Mouse (Mus musculus) forebrain, postnatal 0 days (tissue): ENCODE results near the gene Tmem30b. TPM values are rescaled to one million over a fixed set of nuclear protein-coding genes. Genes with fewer than 3 reads are reported as not detected.

Experiments
- ATAC-seq: fragments of 200-750 bp; cut with Nextera tagmentation; 2 replicates; pipeline ENCODE4 v1.8.0; 2017; ENCODE audit warnings: mild to moderate bottlenecking, moderate library complexity
- DNase-seq: peaks from one replicate; pipeline ENCODE4 v3.0.0-alpha.2; 2015
- H3K27ac ChIP-seq: fragments of 300-500 bp; sonication (generic); 2 replicates; pipeline ENCODE4 v1.5.1; 2014; ENCODE audit warnings: low read depth, mild to moderate bottlenecking, antibody characterized with exemption, low read length, moderate library complexity, mixed read lengths
- H3K27me3 ChIP-seq: fragments of 300-500 bp; sonication (generic); 2 replicates; pipeline ENCODE4 v1.6.1; 2014; ENCODE audit warnings: mild to moderate bottlenecking, low read length, mixed read lengths; ENCODE audit not compliant: insufficient read depth
- H3K36me3 ChIP-seq: fragments of 300-500 bp; sonication (generic); 2 replicates; pipeline ENCODE4 v1.6.1; 2014; ENCODE audit warnings: mild to moderate bottlenecking, moderate library complexity; ENCODE audit not compliant: insufficient read depth
- H3K4me1 ChIP-seq: fragments of 300-500 bp; sonication (generic); 2 replicates; pipeline ENCODE4 v1.6.1; 2014; ENCODE audit warnings: antibody characterized with exemption; ENCODE audit not compliant: insufficient read depth
- H3K4me2 ChIP-seq: fragments of 300-500 bp; sonication (generic); 2 replicates; pipeline ENCODE4 v1.6.1; 2014; ENCODE audit warnings: low read depth, mild to moderate bottlenecking, moderate library complexity
- H3K4me3 ChIP-seq: fragments of 300-500 bp; sonication (generic); 2 replicates; pipeline ENCODE4 v1.5.1; 2014; ENCODE audit warnings: low read depth, low read length, mixed read lengths
- H3K9ac ChIP-seq: fragments of 300-500 bp; sonication (generic); 2 replicates; pipeline ENCODE4 v1.6.1; 2014; ENCODE audit warnings: mild to moderate bottlenecking
- H3K9me3 ChIP-seq: fragments of 300-500 bp; sonication (generic); 2 replicates; pipeline ENCODE4 v1.6.1; 2016; ENCODE audit warnings: low read length
- CTCF ChIP-seq: sonication (generic); IDR thresholded peaks from 2 replicates; pipeline ENCODE4 v1.5.1; 2016; ENCODE audit warnings: antibody characterized with exemption, control low read depth, low read depth
- WGBS: fragments of 180-500 bp; shearing (Covaris S2); extraction: QIAGEN DNeasy Blood & Tissue Kit; methylation state at CpG from one replicate; pipeline ENCODE4 v1.1.7; 2014; 5-methylcytosine and 5-hydroxymethylcytosine counted together
- polyA plus RNA-seq: library from polyadenylated mRNA; unstranded; fragments of >200 nt; fragmentation: Nextera tagmentation; extraction: Ambion mirVana; gene quantifications from 2 replicates; pipeline ENCODE4 v1.2.1, GENCODE M21; 2015
- total RNA-seq: library from RNA; depleted of rRNA; stranded (reverse); fragments of >200 nt; gene quantifications from 2 replicates; pipeline ENCODE4 v1.2.3, GENCODE M21; 2014

The Tmem30b gene
- total and polyA plus RNA-seq, 2 experiments from 2014 or later: 0.23 to 0.43 TPM

DNA sequence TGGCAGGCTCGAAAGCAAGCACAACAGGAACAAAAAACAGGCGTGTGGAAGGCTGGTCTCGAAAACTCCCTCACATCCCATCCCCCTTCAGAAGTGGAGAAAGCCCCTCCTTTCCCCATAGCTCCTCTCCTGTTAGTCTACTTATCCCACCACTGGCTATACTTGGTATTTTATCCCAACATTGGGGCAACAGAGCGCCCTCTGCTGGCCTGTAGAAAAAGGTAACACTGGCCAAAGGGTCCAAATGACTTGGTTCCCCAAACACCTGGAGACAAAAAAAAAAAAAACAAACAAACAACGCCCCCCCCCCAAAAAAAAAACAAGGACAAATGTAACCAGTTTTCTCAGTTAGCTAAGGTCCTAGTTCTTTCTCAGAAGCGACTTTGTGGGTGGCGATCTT, 13.9 kb upstream of the Tmem30b start:
- Histone ChIP-seq H3K9me3 (no peaks in the 10 kb centered on the region), H3K4me1 (no peaks in the 10 kb centered on the region), H3K9ac (no peak overlapping the region), H3K27ac (no peak overlapping the region), H3K4me3 (no peak overlapping the region), H3K36me3 (no peaks in the 10 kb centered on the region), H3K27me3 (no peaks in the 10 kb centered on the region), H3K4me2 (no peak overlapping the region)
- 54% methylated on average over 7 of the region's 7 CpGs for WGBS
- ATAC-seq (no peak), DNase-seq (no peak)
- peak; percentile 32 for TF ChIP-seq CTCF

DNA sequence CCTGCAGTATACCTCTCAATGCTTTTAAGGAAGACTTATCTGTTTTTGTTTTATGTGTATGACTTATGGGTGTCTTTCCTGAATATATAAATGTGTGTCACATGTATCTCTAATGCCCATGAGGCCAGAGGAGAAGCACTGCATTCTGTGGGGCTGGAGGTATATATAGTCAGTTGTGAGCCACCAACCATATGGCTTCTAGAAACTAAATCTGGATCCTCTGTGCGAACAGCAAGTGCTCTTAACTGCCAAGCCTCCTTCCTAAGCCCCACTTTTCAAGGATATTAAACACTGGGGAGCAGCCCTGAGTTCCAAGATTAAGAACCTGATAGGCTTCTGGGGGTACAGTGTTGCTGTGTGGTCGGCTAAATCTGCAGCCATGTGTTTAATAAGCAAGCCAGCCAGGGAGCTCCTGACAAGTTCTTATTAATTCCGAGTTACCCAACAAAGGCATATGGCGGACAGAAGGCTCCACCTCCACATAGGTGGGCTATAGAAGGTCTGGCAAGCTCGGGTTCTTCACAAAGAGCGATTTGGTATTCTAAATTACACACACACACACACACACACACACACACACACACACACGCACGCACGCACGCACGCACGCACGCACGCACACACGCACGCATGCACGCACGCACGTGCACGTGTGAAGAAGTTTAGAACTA, 12.5 kb upstream of the Tmem30b start:
- H3K9me3 ChIP-seq: no peaks in the 10 kb centered on the region
- ATAC-seq (0 out of 2 replicates have a peak, but pooled peaks have one; percentile 29), DNase-seq (no peak)
- WGBS: 84% methylated on average over 20 of the region's 20 CpGs
- no peak overlapping the region for H3K27ac ChIP-seq
- H3K4me1 ChIP-seq: no peaks in the 10 kb centered on the region
- no peak overlapping the region for H3K4me3 ChIP-seq
- H3K4me2 ChIP-seq: no peak overlapping the region
- H3K36me3 ChIP-seq: no peaks in the 10 kb centered on the region
- TF ChIP-seq CTCF: no peak
- H3K9ac ChIP-seq: no peak overlapping the region
- H3K27me3 ChIP-seq: no peaks in the 10 kb centered on the region

DNA sequence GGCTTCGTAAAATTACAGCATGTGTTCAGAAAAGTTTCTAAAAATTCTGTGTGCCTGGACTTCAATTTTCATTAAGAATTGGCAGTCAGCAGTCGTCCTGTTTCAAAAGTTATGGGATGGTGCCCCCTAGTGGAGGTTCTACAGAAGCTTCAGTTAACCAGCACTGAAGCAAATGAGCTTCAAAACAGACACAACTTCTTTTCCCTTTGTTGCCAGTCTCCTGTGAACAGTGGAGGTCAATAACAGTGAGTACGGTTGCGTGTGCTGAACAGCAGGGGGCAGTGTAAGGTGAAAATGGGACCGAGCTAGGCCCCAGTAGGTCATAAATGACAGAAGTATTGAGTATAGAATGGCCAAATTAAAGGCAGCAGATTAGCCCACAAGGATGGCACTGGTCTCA, 8.0 kb upstream of the Tmem30b start:
- ATAC-seq (peak; percentile 76), DNase-seq (peak; percentile 86)
- WGBS: 2% methylated on average over 5 of the region's 5 CpGs
- Histone ChIP-seq H3K27ac (no peak overlapping the region), H3K9me3 (no peaks in the 10 kb centered on the region), H3K4me3 (no peak overlapping the region), H3K4me1 (no peaks in the 10 kb centered on the region), H3K9ac (no peak overlapping the region), H3K4me2 (no peak overlapping the region), H3K36me3 (no peaks in the 10 kb centered on the region), H3K27me3 (peaks cover 11% of the 10 kb centered on the region)
- peak; percentile 89 for TF ChIP-seq CTCF

DNA sequence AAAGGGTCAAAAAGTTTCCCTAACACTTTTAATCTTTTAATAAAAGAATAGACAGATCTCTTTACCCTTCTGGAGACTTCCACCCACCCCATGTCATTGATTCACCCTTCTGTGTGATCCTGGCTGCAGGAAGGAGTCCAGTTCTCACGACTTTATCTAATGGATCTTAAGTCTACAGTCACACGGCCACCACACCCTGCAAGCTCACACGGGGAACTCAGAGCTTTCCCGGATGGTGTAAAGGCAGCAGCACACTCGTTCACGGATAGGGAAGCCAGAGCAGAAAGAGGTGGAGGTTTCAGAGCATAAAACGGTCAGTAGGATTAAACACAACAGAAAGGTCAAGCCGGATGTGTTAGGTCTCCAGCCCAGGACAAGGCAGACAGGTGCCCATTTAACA, 2.1 kb upstream of the Tmem30b start:
- Histone ChIP-seq H3K9me3 (no peaks in the 10 kb centered on the region), H3K36me3 (no peaks in the 10 kb centered on the region), H3K9ac (no peak overlapping the region), H3K27me3 (peaks cover 64% of the 10 kb centered on the region), H3K4me2 (no peak overlapping the region), H3K4me1 (0 out of 2 replicates have a peak, but pooled peaks cover 4% of the 10 kb centered on the region), H3K27ac (no peak overlapping the region), H3K4me3 (no peak overlapping the region)
- no peak for TF ChIP-seq CTCF
- no peak for DNase-seq
- WGBS: 80% methylated on average over 8 of the region's 8 CpGs
- ATAC-seq: no peak

DNA sequence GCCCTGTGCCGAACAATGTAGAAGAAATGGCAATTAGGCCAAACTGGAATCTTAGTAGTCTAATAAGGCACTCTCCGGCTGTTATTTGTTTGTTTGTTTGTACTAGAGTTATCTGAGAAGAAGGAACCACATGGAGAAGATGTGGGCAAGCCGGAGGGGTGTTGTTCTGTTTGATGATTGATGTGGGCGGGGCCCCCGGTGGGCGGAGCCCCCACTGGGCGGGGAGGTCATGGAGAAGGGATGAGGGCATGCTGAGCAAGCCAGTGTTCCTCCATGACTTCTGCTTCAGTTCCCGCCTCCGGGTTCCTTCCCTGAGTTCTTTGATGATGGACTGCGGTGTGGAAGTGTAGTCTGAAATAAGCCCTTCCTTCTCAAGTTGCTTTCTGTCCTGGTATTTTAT, 1.5 kb upstream of the Tmem30b start:
- 38% methylated on average over 10 of the region's 10 CpGs for WGBS
- H3K4me2 ChIP-seq: no peak overlapping the region

DNA sequence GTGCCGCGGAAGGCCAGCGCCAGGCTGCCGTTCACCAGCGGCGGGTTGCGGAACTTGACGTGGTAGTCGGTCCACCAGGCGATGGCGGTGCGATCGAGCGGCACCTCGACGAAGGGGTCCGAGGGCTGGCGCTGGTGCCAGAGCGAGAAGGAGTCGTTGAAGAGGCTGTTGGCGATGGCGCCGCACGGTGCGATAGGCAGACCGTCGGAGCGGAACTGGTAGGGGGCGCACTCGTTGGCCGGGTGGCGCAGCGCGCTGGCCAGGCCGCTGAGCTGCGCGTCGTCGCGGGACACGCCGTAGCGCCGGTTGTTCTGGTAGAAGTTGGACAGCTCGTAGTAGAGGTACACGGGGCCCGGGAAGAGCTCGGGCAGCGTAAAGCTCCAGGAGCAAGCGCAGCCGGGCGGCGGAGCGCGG, 513 bp downstream of the Tmem30b start:
- Histone ChIP-seq H3K27ac (no peak overlapping the region), H3K4me2 (peak overlapping the region; percentile 45), H3K9me3 (no peaks in the 10 kb centered on the region), H3K4me3 (peak overlapping the region; percentile 36), H3K4me1 (0 out of 2 replicates have a peak, but pooled peaks cover 4% of the 10 kb centered on the region), H3K9ac (0 out of 2 replicates have a peak overlapping the region, but pooled peaks have one; percentile 10), H3K27me3 (peaks cover 76% of the 10 kb centered on the region), H3K36me3 (no peaks in the 10 kb centered on the region)
- peak; percentile 53 for TF ChIP-seq CTCF
- DNase-seq (peak; percentile 30), ATAC-seq (peak; percentile 66; the same call in 1 of the 2 replicates)
- 2% methylated on average over 52 of the region's 55 CpGs for WGBS

More for the DNA sequence above, 1.5 kb upstream of the Tmem30b start:
- Histone ChIP-seq H3K27ac (no peak overlapping the region), H3K36me3 (no peaks in the 10 kb centered on the region), H3K4me3 (no peak overlapping the region), H3K9me3 (no peaks in the 10 kb centered on the region), H3K27me3 (peaks cover 68% of the 10 kb centered on the region), H3K4me1 (0 out of 2 replicates have a peak, but pooled peaks cover 4% of the 10 kb centered on the region), H3K9ac (no peak overlapping the region)
- no peak for ATAC-seq
- DNase-seq: no peak
- no peak for TF ChIP-seq CTCF
